Mouse (Mus musculus): ENCODE data around the gene 6330409D20Rik. TPM values are rescaled to one million over a fixed set of nuclear protein-coding genes. Genes with fewer than 3 reads are reported as not detected.

6330409D20Rik gene
- polyA plus RNA-seq, 1 experiment from 2014 or later, result not detected

GRCm38 (mm10) chr2:32714117-32714986, 26.5 kb downstream of the 6330409D20Rik start:
- H3K9me3 ChIP-seq (ENCODE audit: control insufficient read depth, low read length), result no peaks in the 10 kb centered on the region; the same call in 1 of the 2 replicates
- no peak for DNase-seq (ENCODE audit: low spot score)
- ATAC-seq (replicated peaks; ENCODE audit: low FRiP score), result no peak
- H3K27ac ChIP-seq (ENCODE audit: low read depth, low read length), result peak overlapping the region; percentile 94; the same call in 1 of the 2 replicates
- H3K27me3 ChIP-seq (replicated peaks; ENCODE audit: control insufficient read depth, insufficient read depth, low read length), result no peaks in the 10 kb centered on the region
- H3K4me2 ChIP-seq, result peak overlapping the region; percentile 76
- 0 out of 2 replicates have a peak overlapping the region, but pooled peaks have one; percentile 25 for H3K9ac ChIP-seq (ENCODE audit: low read depth, low read length)
- 32% methylated on average over 11 of the region's 11 CpGs for WGBS
- 0 out of 2 replicates have a peak overlapping the region, but pooled peaks have one; percentile 89 for H3K4me3 ChIP-seq (ENCODE audit: low read depth, low read length)
- peaks cover 17% of the 10 kb centered on the region for H3K36me3 ChIP-seq (ENCODE audit: control insufficient read depth, insufficient read depth, low read length)
- peaks cover 31% of the 10 kb centered on the region for H3K4me1 ChIP-seq (replicated peaks; ENCODE audit: control insufficient read depth, insufficient read depth, low read length)

GRCm38 (mm10) chr2:32712934-32713817, 27.6 kb downstream of the 6330409D20Rik start, which contains the start of gene Cdk9:
TSS of gene Cdk9 (minus strand) at chr2:32713076.
- H3K9ac ChIP-seq (ENCODE audit: low read depth, low read length), result peak within 1 kb of the TSS; percentile 80
- DNase-seq (ENCODE audit: low spot score) (peak; percentile 95), ATAC-seq (replicated peaks; ENCODE audit: low FRiP score) (peak; percentile 83)
- H3K4me1 ChIP-seq (replicated peaks; ENCODE audit: control insufficient read depth, insufficient read depth, low read length), result peaks cover 31% of the 10 kb centered on the region
- no peaks in the 10 kb centered on the region for H3K27me3 ChIP-seq (replicated peaks; ENCODE audit: control insufficient read depth, insufficient read depth, low read length)
- peak within 1 kb of the TSS; percentile 76 for H3K4me2 ChIP-seq
- peaks cover 24% of the 10 kb centered on the region for H3K36me3 ChIP-seq (ENCODE audit: control insufficient read depth, insufficient read depth, low read length)
- WGBS, result under 1% methylated on average over 55 of the region's 79 CpGs
- peak within 1 kb of the TSS; percentile 89 for H3K4me3 ChIP-seq (ENCODE audit: low read depth, low read length)
- H3K27ac ChIP-seq (ENCODE audit: low read depth, low read length), result peak within 1 kb of the TSS; percentile 94
- no peaks in the 10 kb centered on the region; the same call in 1 of the 2 replicates for H3K9me3 ChIP-seq (ENCODE audit: control insufficient read depth, low read length)

GRCm38 (mm10) chr2:32712586-32712933, 28.3 kb downstream of the 6330409D20Rik start:
- ATAC-seq (replicated peaks; ENCODE audit: low FRiP score) (peak; percentile 87), DNase-seq (ENCODE audit: low spot score) (peak; percentile 95)
- under 1% methylated on average over 34 of the region's 44 CpGs for WGBS
- H3K27ac ChIP-seq (ENCODE audit: low read depth, low read length), result peak overlapping the region; percentile 94
- H3K4me3 ChIP-seq (ENCODE audit: low read depth, low read length), result peak overlapping the region; percentile 89
- peaks cover 30% of the 10 kb centered on the region for H3K36me3 ChIP-seq (ENCODE audit: control insufficient read depth, insufficient read depth, low read length)
- H3K4me1 ChIP-seq (replicated peaks; ENCODE audit: control insufficient read depth, insufficient read depth, low read length), result peaks cover 31% of the 10 kb centered on the region
- no peaks in the 10 kb centered on the region for H3K27me3 ChIP-seq (replicated peaks; ENCODE audit: control insufficient read depth, insufficient read depth, low read length)
- H3K9me3 ChIP-seq (ENCODE audit: control insufficient read depth, low read length), result no peaks in the 10 kb centered on the region; the same call in 1 of the 2 replicates
- peak overlapping the region; percentile 80 for H3K9ac ChIP-seq (ENCODE audit: low read depth, low read length)
- peak overlapping the region; percentile 76 for H3K4me2 ChIP-seq

GRCm38 (mm10) chr2:32712108-32712551, 28.7 kb downstream of the 6330409D20Rik start:
- H3K4me1 ChIP-seq (replicated peaks; ENCODE audit: control insufficient read depth, insufficient read depth, low read length), result peaks cover 31% of the 10 kb centered on the region
- H3K4me3 ChIP-seq (ENCODE audit: low read depth, low read length), result peak overlapping the region; percentile 89

GRCm38 (mm10) chr2:32711301-32712056, 29.3 kb downstream of the 6330409D20Rik start:
- DNase-seq (ENCODE audit: low spot score) (no peak), ATAC-seq (replicated peaks; ENCODE audit: low FRiP score) (no peak)
- Histone ChIP-seq H3K4me2 (peak overlapping the region; percentile 76), H3K4me1 (replicated peaks; ENCODE audit: control insufficient read depth, insufficient read depth, low read length) (peaks cover 31% of the 10 kb centered on the region), H3K27ac (ENCODE audit: low read depth, low read length) (peak overlapping the region; percentile 94), H3K9ac (ENCODE audit: low read depth, low read length) (peak overlapping the region; percentile 80), H3K4me3 (ENCODE audit: low read depth, low read length) (peak overlapping the region; percentile 89), H3K27me3 (replicated peaks; ENCODE audit: control insufficient read depth, insufficient read depth, low read length) (no peaks in the 10 kb centered on the region), H3K36me3 (ENCODE audit: control insufficient read depth, insufficient read depth, low read length) (peaks cover 38% of the 10 kb centered on the region), H3K9me3 (ENCODE audit: control insufficient read depth, low read length) (no peaks in the 10 kb centered on the region)
- WGBS, result 26% methylated on average over 9 of the region's 9 CpGs

More at GRCm38 (mm10) chr2:32712108-32712551, 28.7 kb downstream of the 6330409D20Rik start:
- Histone ChIP-seq H3K9ac (ENCODE audit: low read depth, low read length) (peak overlapping the region; percentile 80), H3K9me3 (ENCODE audit: control insufficient read depth, low read length) (no peaks in the 10 kb centered on the region; the same call in 1 of the 2 replicates), H3K27ac (ENCODE audit: low read depth, low read length) (peak overlapping the region; percentile 94), H3K36me3 (ENCODE audit: control insufficient read depth, insufficient read depth, low read length) (peaks cover 32% of the 10 kb centered on the region), H3K27me3 (replicated peaks; ENCODE audit: control insufficient read depth, insufficient read depth, low read length) (no peaks in the 10 kb centered on the region), H3K4me2 (peak overlapping the region; percentile 76)
- peak; percentile 73 for ATAC-seq (replicated peaks; ENCODE audit: low FRiP score)
- WGBS, result under 1% methylated on average over 41 of the region's 41 CpGs
- DNase-seq (ENCODE audit: low spot score), result peak; percentile 76

GRCm38 (mm10) chr2:32710425-32710824, 30.4 kb downstream of the 6330409D20Rik start:
- Histone ChIP-seq H3K9me3 (ENCODE audit: control insufficient read depth, low read length) (no peaks in the 10 kb centered on the region), H3K27me3 (replicated peaks; ENCODE audit: control insufficient read depth, insufficient read depth, low read length) (no peaks in the 10 kb centered on the region), H3K4me2 (no peak overlapping the region; the same call in 1 of the 2 replicates), H3K4me1 (replicated peaks; ENCODE audit: control insufficient read depth, insufficient read depth, low read length) (peaks cover 31% of the 10 kb centered on the region), H3K9ac (ENCODE audit: low read depth, low read length) (no peak overlapping the region), H3K4me3 (ENCODE audit: low read depth, low read length) (no peak overlapping the region), H3K27ac (ENCODE audit: low read depth, low read length) (no peak overlapping the region; the same call in 1 of the 2 replicates), H3K36me3 (ENCODE audit: control insufficient read depth, insufficient read depth, low read length) (peaks cover 46% of the 10 kb centered on the region)
- 68% methylated on average over 5 of the region's 5 CpGs for WGBS
- DNase-seq (ENCODE audit: low spot score), result no peak
- no peak for ATAC-seq (replicated peaks; ENCODE audit: low FRiP score)

GRCm38 (mm10) chr2:32709521-32710137, 31.2 kb downstream of the 6330409D20Rik start:
- Histone ChIP-seq H3K27me3 (replicated peaks; ENCODE audit: control insufficient read depth, insufficient read depth, low read length) (no peaks in the 10 kb centered on the region), H3K4me2 (no peak overlapping the region), H3K9ac (ENCODE audit: low read depth, low read length) (no peak overlapping the region), H3K4me3 (ENCODE audit: low read depth, low read length) (no peak overlapping the region), H3K36me3 (ENCODE audit: control insufficient read depth, insufficient read depth, low read length) (peaks cover 52% of the 10 kb centered on the region), H3K4me1 (replicated peaks; ENCODE audit: control insufficient read depth, insufficient read depth, low read length) (peaks cover 23% of the 10 kb centered on the region), H3K9me3 (ENCODE audit: control insufficient read depth, low read length) (no peaks in the 10 kb centered on the region), H3K27ac (ENCODE audit: low read depth, low read length) (no peak overlapping the region)
- WGBS, result 91% methylated on average over 20 of the region's 20 CpGs
- ATAC-seq (replicated peaks; ENCODE audit: low FRiP score), result no peak
- DNase-seq (ENCODE audit: low spot score), result no peak
